Mouse (Mus musculus) neural tube, embryonic 13.5 days (tissue): ENCODE data around the gene Ccz1. TPM values are rescaled to one million over a fixed set of nuclear protein-coding genes. Genes with fewer than 3 reads are reported as not detected.

Experiments used
- ATAC-seq: fragments of 200-750 bp; cut with Nextera tagmentation; 2 replicates; pipeline ENCODE4 v1.8.0; 2017; ENCODE audit warnings: low read depth, mild to moderate bottlenecking, moderate TSS enrichment, moderate library complexity
- H3K27ac ChIP-seq: fragments of 300-500 bp; sonication (generic); replicated peaks from 2 replicates; pipeline ENCODE4 v1.5.1; 2015; ENCODE audit warnings: moderate library complexity, mild to moderate bottlenecking, inconsistent platforms
- H3K27me3 ChIP-seq: fragments of 300-500 bp; sonication (generic); 2 replicates; pipeline ENCODE4 v1.6.1; 2015; ENCODE audit warnings: mild to moderate bottlenecking, inconsistent platforms
- H3K36me3 ChIP-seq: fragments of 300-500 bp; sonication (generic); 2 replicates; pipeline ENCODE4 v1.6.1; 2015; ENCODE audit warnings: mild to moderate bottlenecking, inconsistent platforms
- H3K4me1 ChIP-seq: fragments of 300-500 bp; sonication (generic); replicated peaks from 2 replicates; pipeline ENCODE4 v1.6.1; 2015; ENCODE audit warnings: inconsistent platforms
- H3K4me2 ChIP-seq: fragments of 300-500 bp; sonication (generic); 2 replicates; pipeline ENCODE4 v1.6.1; 2015; ENCODE audit warnings: inconsistent platforms, mild to moderate bottlenecking, moderate library complexity
- H3K4me3 ChIP-seq: fragments of 300-500 bp; sonication (generic); 2 replicates; pipeline ENCODE4 v1.5.1; 2015; ENCODE audit warnings: mild to moderate bottlenecking, inconsistent platforms
- H3K9ac ChIP-seq: fragments of 300-500 bp; sonication (generic); 2 replicates; pipeline ENCODE4 v1.6.1; 2015; ENCODE audit warnings: moderate library complexity, mild to moderate bottlenecking, inconsistent platforms
- H3K9me3 ChIP-seq: fragments of 300-500 bp; sonication (generic); 2 replicates; pipeline ENCODE4 v1.6.1; 2016; ENCODE audit warnings: inconsistent platforms
- WGBS: fragments of 180-500 bp; shearing (Covaris S2); methylation state at CpG from one replicate; pipeline ENCODE4 v1.1.7; 2015; 5-methylcytosine and 5-hydroxymethylcytosine counted together
- polyA plus RNA-seq: library from polyadenylated mRNA; unstranded; fragments of >200 nt; fragmentation: Nextera tagmentation; extraction: Ambion mirVana; gene quantifications from 2 replicates; pipeline ENCODE4 v1.2.1, GENCODE M21; 2015

Gene Ccz1
- polyA plus RNA-seq, 1 experiment from 2014 or later: 88.9 TPM

DNA sequence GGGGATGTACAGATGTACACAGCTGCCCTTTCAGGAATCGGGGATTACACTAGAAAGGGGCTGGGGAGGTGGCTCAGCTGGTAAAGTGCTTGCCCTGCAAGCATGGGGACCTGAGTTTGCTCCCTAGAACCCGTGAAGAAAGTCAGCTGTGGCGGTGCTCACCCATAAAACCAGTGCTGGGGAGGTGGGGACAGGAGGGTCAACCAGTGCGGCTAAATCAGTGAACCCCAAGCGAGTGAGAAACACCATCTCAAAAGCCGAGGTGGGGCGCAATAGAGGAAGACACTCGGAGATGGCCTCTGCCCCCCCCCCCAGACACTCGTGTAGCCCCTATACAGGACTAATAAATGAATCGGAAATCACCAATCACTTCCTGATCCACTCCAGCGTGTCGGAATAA is 48.0 kb downstream of the Ccz1 start:
- H3K4me2 ChIP-seq: no peak overlapping the region
- H3K27ac ChIP-seq: no peak overlapping the region
- H3K4me1 ChIP-seq: no peaks in the 10 kb centered on the region
- no peaks in the 10 kb centered on the region for H3K27me3 ChIP-seq
- H3K9me3 ChIP-seq: no peaks in the 10 kb centered on the region
- no peak for ATAC-seq
- 89% methylated on average over 12 of the region's 12 CpGs for WGBS
- no peak overlapping the region for H3K9ac ChIP-seq
- H3K36me3 ChIP-seq: no peaks in the 10 kb centered on the region
- H3K4me3 ChIP-seq: no peak overlapping the region

DNA sequence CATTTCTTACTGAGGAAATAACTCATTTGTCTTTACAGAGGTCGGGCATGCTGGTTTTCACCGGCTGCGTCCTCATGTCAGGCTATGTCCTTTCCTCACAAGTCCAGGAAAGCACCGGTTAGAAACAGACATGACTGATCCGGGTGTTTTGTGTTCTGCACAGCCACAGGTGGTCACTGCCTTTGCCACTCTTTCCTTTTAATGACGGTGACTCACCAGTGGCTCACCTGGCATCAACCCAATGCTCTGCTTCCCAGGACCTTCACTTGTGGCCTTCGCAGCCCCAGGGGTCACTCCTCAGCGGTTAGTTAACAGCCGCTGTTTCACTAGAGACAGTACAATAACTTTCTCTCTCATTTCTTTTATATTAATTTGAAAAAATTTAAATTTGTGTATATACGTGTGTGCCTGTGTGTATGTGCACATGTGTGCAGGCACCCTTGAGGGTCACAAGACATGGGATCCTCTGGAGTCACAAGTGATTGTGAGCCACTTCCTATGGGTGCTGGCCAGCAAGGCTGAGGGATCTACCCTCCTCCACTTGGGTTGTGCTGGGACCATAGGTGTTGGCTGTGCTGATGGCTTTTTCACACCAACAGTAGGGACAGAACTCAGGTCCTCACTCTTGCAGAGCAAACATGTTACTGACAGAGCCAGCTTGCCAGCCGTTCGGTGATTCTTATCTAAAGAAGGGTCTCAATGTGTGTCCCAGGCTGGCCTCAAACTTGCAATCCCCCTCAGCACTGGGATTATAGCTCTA is 48.9 kb downstream of the Ccz1 start:
- Histone ChIP-seq H3K36me3 (no peaks in the 10 kb centered on the region), H3K27ac (no peak overlapping the region), H3K4me3 (no peak overlapping the region), H3K4me2 (no peak overlapping the region), H3K9me3 (no peaks in the 10 kb centered on the region), H3K4me1 (no peaks in the 10 kb centered on the region), H3K27me3 (no peaks in the 10 kb centered on the region), H3K9ac (no peak overlapping the region)
- 88% methylated on average over 12 of the region's 12 CpGs for WGBS
- ATAC-seq: no peak

DNA sequence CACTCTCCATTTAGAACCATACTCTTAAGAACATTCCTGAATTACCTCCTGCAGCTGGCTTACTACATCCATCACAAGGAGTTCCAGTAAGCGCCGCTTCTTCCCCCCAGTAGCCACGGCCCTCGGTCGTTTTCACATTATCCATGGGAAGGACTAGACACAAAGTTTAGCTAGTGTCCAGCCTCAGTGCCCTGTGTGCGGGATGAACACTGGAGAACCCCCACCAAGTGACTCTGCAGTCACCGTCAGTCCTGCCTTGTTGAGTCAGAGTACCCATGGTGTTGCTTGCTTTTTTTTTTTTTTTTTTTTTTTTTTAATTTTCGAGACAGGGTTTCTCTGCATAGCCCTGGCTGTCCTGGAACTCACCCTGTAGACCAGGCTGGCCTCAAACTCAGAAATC is 53.5 kb downstream of the Ccz1 start:
- Histone ChIP-seq H3K27me3 (no peaks in the 10 kb centered on the region), H3K9me3 (0 out of 2 replicates have a peak, but pooled peaks cover 6% of the 10 kb centered on the region), H3K4me2 (no peak overlapping the region), H3K9ac (no peak overlapping the region), H3K4me3 (no peak overlapping the region), H3K27ac (no peak overlapping the region), H3K4me1 (no peaks in the 10 kb centered on the region), H3K36me3 (peaks cover 10% of the 10 kb centered on the region)
- no peak for ATAC-seq
- WGBS: 86% methylated on average over 8 of the region's 8 CpGs

DNA sequence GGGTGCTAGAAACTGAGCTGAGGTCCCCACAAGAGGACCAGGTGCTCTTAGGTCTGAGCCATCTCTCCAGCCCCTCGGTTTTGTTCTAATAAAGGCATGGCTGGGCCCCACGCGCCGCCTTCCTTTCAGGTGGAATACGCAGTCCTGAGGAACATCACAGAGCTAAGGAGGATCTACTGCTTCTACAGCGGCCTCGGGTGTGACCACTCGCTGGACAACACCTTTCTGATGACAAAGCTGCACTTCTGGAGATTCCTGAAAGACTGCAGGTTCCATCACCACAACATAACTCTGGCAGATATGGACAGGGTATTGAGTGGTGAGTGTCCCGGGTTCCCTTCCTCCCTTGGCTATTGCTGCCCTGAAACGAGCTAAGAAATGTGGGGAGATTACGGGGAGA is 55.1 kb downstream of the Ccz1 start:
- H3K27me3 ChIP-seq: no peaks in the 10 kb centered on the region
- H3K36me3 ChIP-seq: peaks cover 10% of the 10 kb centered on the region
- no peak overlapping the region for H3K4me2 ChIP-seq
- H3K27ac ChIP-seq: no peak overlapping the region
- no peak overlapping the region for H3K4me3 ChIP-seq
- WGBS: 91% methylated on average over 11 of the region's 11 CpGs
- H3K9me3 ChIP-seq: peaks cover 6% of the 10 kb centered on the region; the same call in 1 of the 2 replicates
- no peaks in the 10 kb centered on the region for H3K4me1 ChIP-seq
- H3K9ac ChIP-seq: no peak overlapping the region
- ATAC-seq: no peak

DNA sequence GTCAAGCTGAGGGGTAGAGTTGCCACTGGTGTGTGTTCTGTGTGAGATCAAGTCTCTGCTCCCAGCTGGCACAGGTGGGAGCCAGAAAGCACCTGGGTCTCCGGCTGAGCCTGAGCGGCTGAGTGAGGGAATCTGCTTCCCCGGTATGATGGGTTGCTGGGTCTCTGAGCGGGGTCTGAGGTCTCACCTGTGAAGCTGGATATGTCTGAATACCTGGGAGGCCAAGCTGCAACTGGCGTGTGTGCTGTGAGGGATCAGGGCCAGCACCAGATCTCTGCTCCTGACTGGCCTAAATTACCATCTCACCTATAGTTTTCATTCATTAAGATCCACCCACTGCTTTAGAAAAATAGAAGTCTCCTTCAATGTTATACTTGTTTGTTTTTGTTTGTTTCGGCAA is 57.6 kb downstream of the Ccz1 start:
- Histone ChIP-seq H3K4me2 (no peak overlapping the region), H3K27me3 (no peaks in the 10 kb centered on the region), H3K9ac (no peak overlapping the region), H3K4me1 (no peaks in the 10 kb centered on the region), H3K27ac (no peak overlapping the region), H3K36me3 (peaks cover 10% of the 10 kb centered on the region), H3K9me3 (peaks cover 6% of the 10 kb centered on the region; the same call in 1 of the 2 replicates), H3K4me3 (no peak overlapping the region)
- ATAC-seq: no peak
- 91% methylated on average over 6 of the region's 6 CpGs for WGBS

DNA sequence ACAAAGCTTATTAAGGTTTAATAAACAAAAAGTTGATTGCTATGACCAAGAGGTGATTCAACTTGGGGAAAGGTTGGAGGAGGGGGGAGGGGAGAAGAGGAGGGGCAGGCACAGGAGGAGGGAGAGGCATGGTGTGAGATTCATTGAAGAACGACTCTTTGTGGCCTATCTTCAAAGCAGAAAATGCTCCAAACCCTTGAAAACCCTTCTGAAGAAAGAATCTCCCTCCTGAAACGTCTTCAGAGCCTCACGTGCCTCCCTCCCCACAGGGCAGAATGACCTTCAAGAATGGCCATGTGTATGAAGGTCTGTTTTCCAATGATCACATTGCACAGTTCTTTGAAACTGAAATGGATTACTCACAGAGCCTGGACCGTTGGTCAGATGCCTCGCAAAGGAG is 64.7 kb downstream of the Ccz1 start:
- no peak overlapping the region for H3K4me2 ChIP-seq
- peaks cover 2% of the 10 kb centered on the region; the same call in 1 of the 2 replicates for H3K9me3 ChIP-seq
- H3K27me3 ChIP-seq: no peaks in the 10 kb centered on the region
- 38% methylated on average over 5 of the region's 5 CpGs for WGBS
- no peak overlapping the region for H3K4me3 ChIP-seq
- H3K27ac ChIP-seq: no peak overlapping the region
- no peaks in the 10 kb centered on the region for H3K4me1 ChIP-seq
- ATAC-seq: no peak
- no peaks in the 10 kb centered on the region for H3K36me3 ChIP-seq
- no peak overlapping the region for H3K9ac ChIP-seq

DNA sequence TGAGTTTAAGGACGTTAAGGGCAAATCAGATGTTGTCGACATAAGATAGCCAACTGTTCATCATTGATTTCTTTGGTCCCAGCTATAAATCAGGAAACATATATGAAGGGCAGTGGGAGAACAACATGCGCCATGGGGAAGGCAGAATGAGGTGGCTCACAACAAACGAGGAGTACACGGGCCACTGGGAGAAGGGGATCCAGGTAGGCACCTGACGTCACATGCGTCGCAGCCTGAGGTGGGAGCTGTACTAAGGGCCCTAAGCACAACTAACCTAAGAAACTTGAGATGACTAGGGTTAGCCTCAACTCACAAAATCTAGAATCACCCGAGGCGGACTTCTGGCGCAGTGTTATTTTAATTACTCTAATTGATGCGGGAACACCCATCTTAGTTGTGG is 66.3 kb downstream of the Ccz1 start:
- ATAC-seq: no peak
- Histone ChIP-seq H3K27ac (no peak overlapping the region), H3K36me3 (no peaks in the 10 kb centered on the region), H3K9ac (no peak overlapping the region), H3K27me3 (no peaks in the 10 kb centered on the region), H3K4me3 (no peak overlapping the region), H3K9me3 (peaks cover 6% of the 10 kb centered on the region; the same call in 1 of the 2 replicates), H3K4me2 (no peak overlapping the region), H3K4me1 (no peaks in the 10 kb centered on the region)
- 90% methylated on average over 12 of the region's 12 CpGs for WGBS

DNA sequence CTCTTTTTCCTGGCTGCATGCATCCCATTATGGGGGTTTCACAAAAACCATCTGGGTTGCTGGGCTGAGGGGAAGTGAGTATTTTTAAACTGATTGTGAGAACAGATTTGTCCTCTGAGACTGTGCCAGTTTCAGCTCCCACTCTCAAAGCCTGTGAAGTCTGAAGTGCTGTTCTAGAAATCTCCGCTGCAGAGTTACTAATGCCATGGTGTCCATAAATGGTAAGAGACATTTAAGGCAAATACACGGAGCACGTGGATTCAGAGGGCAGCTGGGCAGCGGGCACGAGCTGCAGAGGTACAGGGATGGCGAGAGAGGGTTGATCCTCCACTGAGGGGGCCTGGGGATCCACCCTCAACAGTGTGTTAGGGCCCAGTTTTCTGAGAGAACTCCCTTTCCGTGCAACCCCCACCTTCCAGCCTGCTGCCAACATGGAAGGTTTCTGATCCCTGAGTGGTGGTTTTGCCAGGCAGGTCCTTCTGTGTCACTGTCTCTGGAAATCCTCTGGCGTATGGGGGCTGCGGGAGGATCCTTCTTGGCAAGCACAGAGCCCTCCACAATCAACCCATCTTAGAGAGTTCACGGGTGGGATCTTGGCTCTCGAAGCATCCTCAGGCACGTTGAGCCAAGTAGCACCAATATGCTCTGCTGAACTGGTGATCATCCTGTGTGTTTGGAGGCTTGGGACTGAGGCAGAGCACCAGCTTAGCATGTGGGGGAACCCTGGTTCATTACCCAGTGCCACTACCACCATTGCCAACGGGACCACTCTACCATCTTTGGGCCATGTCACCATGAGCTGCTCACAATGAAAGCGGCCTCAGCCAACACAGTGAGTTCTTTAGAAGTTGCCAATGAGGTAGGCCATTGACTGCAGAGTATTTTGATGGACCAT is 71.2 kb downstream of the Ccz1 start:
- Histone ChIP-seq H3K36me3 (no peaks in the 10 kb centered on the region), H3K9ac (peak overlapping the region; percentile 38; the same call in 1 of the 2 replicates), H3K9me3 (peaks cover 6% of the 10 kb centered on the region; the same call in 1 of the 2 replicates), H3K4me2 (no peak overlapping the region), H3K4me1 (no peaks in the 10 kb centered on the region), H3K27me3 (no peaks in the 10 kb centered on the region), H3K4me3 (no peak overlapping the region), H3K27ac (no peak overlapping the region)
- WGBS: 88% methylated on average over 14 of the region's 14 CpGs
- ATAC-seq: no peak

DNA sequence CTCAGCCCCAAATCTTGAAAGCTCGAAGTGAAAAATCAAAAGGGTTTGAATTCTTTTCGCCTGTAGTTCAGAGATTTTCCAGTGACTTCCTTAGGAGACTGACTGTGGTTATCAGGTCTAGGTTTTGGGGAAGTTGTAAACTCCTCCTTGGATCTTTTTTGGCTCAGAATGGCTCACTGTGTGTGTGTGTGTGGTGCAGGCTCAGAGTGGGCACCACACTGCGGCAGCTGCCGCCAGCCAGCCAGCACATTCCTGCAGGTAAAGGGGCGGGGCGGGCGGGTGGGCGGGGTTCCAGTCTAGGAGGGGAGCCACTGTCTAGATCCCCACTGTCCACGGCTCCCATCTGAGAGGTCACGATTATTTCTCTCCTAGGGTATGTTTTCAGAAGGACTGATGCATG is 73.1 kb downstream of the Ccz1 start:
- WGBS: 21% methylated on average over 10 of the region's 10 CpGs
- Histone ChIP-seq H3K4me3 (no peak overlapping the region), H3K4me2 (no peak overlapping the region), H3K36me3 (no peaks in the 10 kb centered on the region), H3K27me3 (no peaks in the 10 kb centered on the region), H3K4me1 (no peaks in the 10 kb centered on the region), H3K9me3 (peaks cover 6% of the 10 kb centered on the region; the same call in 1 of the 2 replicates), H3K27ac (no peak overlapping the region), H3K9ac (no peak overlapping the region)
- ATAC-seq: no peak

Other genes with a start within 250 kb of the Ccz1 start
- 51.5 and 56.7 TPM in 2 replicates for gene Eif2ak1, start 197.1 kb downstream of the Ccz1 start, polyA plus RNA-seq
- gene Ankrd61, start 117.2 kb downstream of the Ccz1 start, polyA plus RNA-seq: 0.13 and 0.22 TPM in 2 replicates
- 80.4 and 92.9 TPM in 2 replicates for gene Aimp2, start 105.0 kb downstream of the Ccz1 start, polyA plus RNA-seq
- 25.0 and 29.4 TPM in 2 replicates for gene Pms2, start 104.9 kb downstream of the Ccz1 start, polyA plus RNA-seq
- gene Gm42421, start 86.7 kb downstream of the Ccz1 start, polyA plus RNA-seq: 2.5 TPM in 2 replicates
- 2.9 and 3.4 TPM in 2 replicates for gene Rsph10b, start 81.8 kb downstream of the Ccz1 start, polyA plus RNA-seq
- not detected in 2 replicates for gene Ocm, start 11.8 kb upstream of the Ccz1 start, polyA plus RNA-seq
- 7.1 and 7.4 TPM in 2 replicates for gene Lmtk2, start 85.6 kb upstream of the Ccz1 start, polyA plus RNA-seq
- gene Bhlha15, start 175.4 kb upstream of the Ccz1 start, polyA plus RNA-seq: 0.19 and 0.21 TPM in 2 replicates
- 41.5 TPM in 2 replicates for gene Tecpr1, start 208.7 kb upstream of the Ccz1 start, polyA plus RNA-seq
- gene Bri3, start 229.6 kb upstream of the Ccz1 start, polyA plus RNA-seq: 108 and 132 TPM in 2 replicates